Mouse (Mus musculus): ENCODE results near the gene Midn. TPM values are rescaled to one million over a fixed set of nuclear protein-coding genes. Genes with fewer than 3 reads are reported as not detected.
A peak's percentile ranks its signal among the peaks of the same experiment; 100 is the strongest.

Midn gene
- polyA plus RNA-seq, 1 experiment from 2014 or later: 3.0 TPM

DNA sequence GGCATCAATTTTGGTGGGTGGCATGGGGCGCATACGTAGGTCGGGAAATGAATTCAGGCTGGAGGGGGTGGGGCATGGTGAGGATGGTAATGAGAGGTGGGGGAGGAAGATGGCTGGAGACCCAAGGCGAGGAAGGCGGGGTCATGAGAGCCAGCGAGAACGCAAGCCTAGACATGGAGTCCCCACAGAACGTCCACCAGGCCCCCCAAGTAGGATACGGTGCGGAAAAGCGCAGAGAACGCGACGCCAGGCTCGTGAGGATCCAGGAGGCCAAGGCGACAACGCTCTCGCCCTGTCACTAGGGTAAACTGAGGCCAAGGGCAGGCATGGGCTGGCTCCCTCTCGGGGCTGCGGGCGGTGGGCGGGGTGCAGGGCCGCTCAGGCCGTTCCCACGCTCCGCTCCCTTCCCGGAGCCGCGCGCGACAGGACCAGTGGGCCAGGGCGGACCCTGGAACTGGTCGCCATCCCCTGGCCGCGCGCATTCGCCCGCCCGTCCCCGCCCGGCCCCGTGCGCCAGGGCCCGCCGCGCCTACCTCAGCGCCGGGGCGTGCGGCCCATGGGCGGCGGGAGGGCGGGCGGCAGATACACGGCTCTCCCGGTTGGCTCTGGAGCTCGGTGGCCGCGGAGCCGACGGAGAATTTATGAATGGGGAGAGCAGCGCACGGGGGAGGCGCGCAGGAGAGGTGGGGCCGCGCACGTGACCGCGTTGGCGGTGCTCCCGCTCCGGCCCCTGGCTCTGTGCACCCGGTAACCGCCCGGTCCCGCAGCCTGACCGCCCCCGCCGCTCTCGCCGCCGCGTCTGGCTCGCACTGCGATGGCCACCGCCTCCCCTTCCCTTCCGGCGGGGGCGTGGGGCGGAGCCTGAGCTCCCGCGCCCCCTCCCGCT, 9.3 kb upstream of the Midn start, which contains the start of gene Atp5d:
Gene Atp5d (plus strand): TSS at position 80 of the 886 bp plus-strand sequence.
- Histone ChIP-seq H3K4me1 (replicated peaks) (peaks cover 76% of the 10 kb centered on the region), H3K27me3 (peaks cover 55% of the 10 kb centered on the region), H3K36me3 (peaks cover 7% of the 10 kb centered on the region), H3K9ac (peak within 1 kb of the TSS; percentile 71), H3K9me3 (replicated peaks) (no peaks in the 10 kb centered on the region), H3K4me2 (peak within 1 kb of the TSS; percentile 96), H3K4me3 (replicated peaks) (peak within 1 kb of the TSS; percentile 67), H3K27ac (peak within 1 kb of the TSS; percentile 53)
- ATAC-seq (ENCODE audit: low read depth) (peak; percentile 12), DNase-seq (peak; percentile 64)
- WGBS (ENCODE audit: insufficient replicate concordance): under 1% methylated on average over 87 of the region's 94 CpGs

GRCm38 (mm10) chr10:80139439-80139775, 8.7 kb upstream of the Midn start:
- H3K27me3 ChIP-seq: peaks cover 55% of the 10 kb centered on the region
- WGBS (ENCODE audit: insufficient replicate concordance): 1% methylated on average over 9 of the region's 10 CpGs
- H3K9me3 ChIP-seq (replicated peaks): no peaks in the 10 kb centered on the region
- ATAC-seq (ENCODE audit: low read depth): no peak
- H3K9ac ChIP-seq: peak overlapping the region; percentile 71
- peaks cover 13% of the 10 kb centered on the region for H3K36me3 ChIP-seq
- peaks cover 82% of the 10 kb centered on the region for H3K4me1 ChIP-seq (replicated peaks)
- H3K4me2 ChIP-seq: peak overlapping the region; percentile 96
- no peak for DNase-seq
- peak overlapping the region; percentile 53 for H3K27ac ChIP-seq
- peak overlapping the region; percentile 67 for H3K4me3 ChIP-seq (replicated peaks)

DNA sequence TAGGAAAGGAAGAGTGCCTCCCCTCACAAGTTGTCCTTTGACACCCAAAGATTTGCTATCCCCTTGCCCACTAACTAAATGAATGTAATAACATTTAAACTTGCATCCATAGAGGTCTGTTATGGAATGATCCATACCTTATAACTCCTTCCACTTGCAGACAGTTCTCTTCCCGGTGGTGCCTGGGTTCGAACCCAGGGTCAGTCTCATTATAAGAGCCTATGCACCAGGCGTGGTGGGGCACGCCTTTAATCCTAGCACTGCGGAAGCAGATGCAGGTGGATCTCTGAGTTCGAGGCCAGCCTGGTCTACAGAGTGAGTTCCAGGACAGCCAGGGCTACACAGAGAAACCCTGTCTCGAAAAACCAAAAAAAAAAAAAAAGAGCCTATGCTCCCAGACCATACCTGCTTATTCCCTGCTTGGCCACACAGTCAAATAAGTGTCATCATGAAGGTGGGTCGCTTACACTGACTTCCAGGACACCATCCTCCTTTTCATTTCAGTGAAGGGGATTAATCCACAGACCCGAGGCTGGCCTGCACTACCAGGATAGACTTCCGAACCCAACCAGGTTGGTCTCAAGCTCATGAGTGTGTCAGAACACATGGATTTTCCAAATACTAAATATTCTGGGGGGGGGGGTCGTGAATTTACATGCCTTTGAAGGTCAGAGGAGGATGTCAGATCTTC, 8.0 kb upstream of the Midn start:
- Histone ChIP-seq H3K4me1 (replicated peaks) (peaks cover 90% of the 10 kb centered on the region), H3K9me3 (replicated peaks) (no peaks in the 10 kb centered on the region), H3K9ac (peak overlapping the region; percentile 74; the same call in 1 of the 2 replicates), H3K27me3 (peaks cover 49% of the 10 kb centered on the region), H3K36me3 (peaks cover 21% of the 10 kb centered on the region), H3K4me2 (peak overlapping the region; percentile 96), H3K27ac (peak overlapping the region; percentile 82), H3K4me3 (replicated peaks) (no peak overlapping the region)
- no peak for ATAC-seq (ENCODE audit: low read depth)
- DNase-seq: no peak
- WGBS (ENCODE audit: insufficient replicate concordance): 65% methylated on average over 11 of the region's 11 CpGs

GRCm38 (mm10) chr10:80140666-80141035, 7.4 kb upstream of the Midn start, which contains the start of gene Cbarp:
Cbarp (minus strand) TSS chr10:80140835.
- 66% methylated on average over 10 of the region's 10 CpGs for WGBS (ENCODE audit: insufficient replicate concordance)
- Histone ChIP-seq H3K4me2 (peak within 1 kb of the TSS; percentile 96), H3K27ac (peak within 1 kb of the TSS; percentile 82), H3K4me3 (replicated peaks) (peak within 1 kb of the TSS; percentile 82), H3K36me3 (peaks cover 26% of the 10 kb centered on the region), H3K9ac (peak within 1 kb of the TSS; percentile 74), H3K27me3 (peaks cover 44% of the 10 kb centered on the region), H3K4me1 (replicated peaks) (peaks cover 92% of the 10 kb centered on the region), H3K9me3 (replicated peaks) (no peaks in the 10 kb centered on the region)
- DNase-seq (no peak), ATAC-seq (ENCODE audit: low read depth) (no peak)

DNA sequence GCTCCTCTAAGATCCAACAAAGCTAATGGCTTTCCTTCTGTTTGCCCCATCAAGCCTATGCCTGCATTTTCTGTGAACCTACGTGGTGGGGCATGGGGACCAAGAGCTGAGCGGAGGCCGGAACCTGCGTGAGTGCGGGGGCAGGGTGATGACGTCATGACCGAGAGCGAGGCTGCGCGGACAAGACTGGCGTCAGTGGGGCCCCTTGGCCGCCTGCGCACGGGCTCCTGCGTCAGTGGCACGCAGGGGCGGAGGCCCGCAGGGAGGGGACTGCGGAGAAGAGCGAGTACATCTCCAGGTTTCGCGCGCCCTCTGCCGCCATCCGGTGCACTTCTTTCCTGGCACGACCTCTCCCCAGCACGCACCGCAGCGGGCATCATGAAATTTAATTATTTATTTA, 6.8 kb upstream of the Midn start:
- H3K36me3 ChIP-seq: peaks cover 32% of the 10 kb centered on the region
- H3K9me3 ChIP-seq (replicated peaks): no peaks in the 10 kb centered on the region
- peak overlapping the region; percentile 82 for H3K4me3 ChIP-seq (replicated peaks)
- peak overlapping the region; percentile 82 for H3K27ac ChIP-seq
- peak; percentile 97 for DNase-seq
- H3K4me1 ChIP-seq (replicated peaks): peaks cover 93% of the 10 kb centered on the region
- peak overlapping the region; percentile 96 for H3K4me2 ChIP-seq
- ATAC-seq (ENCODE audit: low read depth): peak; percentile 75
- peak overlapping the region; percentile 74 for H3K9ac ChIP-seq
- under 1% methylated on average over 29 of the region's 29 CpGs for WGBS (ENCODE audit: insufficient replicate concordance)
- peaks cover 38% of the 10 kb centered on the region for H3K27me3 ChIP-seq

GRCm38 (mm10) chr10:80141786-80142529, 6.1 kb upstream of the Midn start:
- Histone ChIP-seq H3K4me3 (replicated peaks) (peak overlapping the region; percentile 82), H3K36me3 (peaks cover 36% of the 10 kb centered on the region), H3K4me2 (peak overlapping the region; percentile 96), H3K4me1 (replicated peaks) (peaks cover 93% of the 10 kb centered on the region), H3K27ac (peak overlapping the region; percentile 95), H3K9me3 (replicated peaks) (no peaks in the 10 kb centered on the region), H3K9ac (peak overlapping the region; percentile 93), H3K27me3 (peaks cover 31% of the 10 kb centered on the region)
- DNase-seq (peak; percentile 97), ATAC-seq (ENCODE audit: low read depth) (peak; percentile 81)
- WGBS (ENCODE audit: insufficient replicate concordance): 1% methylated on average over 43 of the region's 43 CpGs

GRCm38 (mm10) chr10:80142530-80142925, 5.5 kb upstream of the Midn start:
- peak overlapping the region; percentile 93 for H3K9ac ChIP-seq
- peaks cover 25% of the 10 kb centered on the region for H3K27me3 ChIP-seq
- ATAC-seq (ENCODE audit: low read depth): peak; percentile 24
- 0% methylated on average over 15 of the region's 15 CpGs for WGBS (ENCODE audit: insufficient replicate concordance)
- H3K36me3 ChIP-seq: peaks cover 36% of the 10 kb centered on the region
- peak overlapping the region; percentile 95 for H3K27ac ChIP-seq
- H3K4me2 ChIP-seq: peak overlapping the region; percentile 96
- H3K4me1 ChIP-seq (replicated peaks): peaks cover 93% of the 10 kb centered on the region
- DNase-seq: peak; percentile 59
- no peaks in the 10 kb centered on the region for H3K9me3 ChIP-seq (replicated peaks)
- H3K4me3 ChIP-seq (replicated peaks): peak overlapping the region; percentile 82

- Histone ChIP-seq H3K4me3 (replicated peaks) (peak overlapping the region; percentile 82), H3K27ac (no peak overlapping the region), H3K9me3 (replicated peaks) (no peaks in the 10 kb centered on the region), H3K27me3 (peaks cover 14% of the 10 kb centered on the region), H3K4me1 (replicated peaks) (peaks cover 91% of the 10 kb centered on the region), H3K36me3 (peaks cover 36% of the 10 kb centered on the region), H3K4me2 (peak overlapping the region; percentile 96), H3K9ac (peak overlapping the region; percentile 14; the same call in 1 of the 2 replicates)
- ATAC-seq (ENCODE audit: low read depth) (no peak), DNase-seq (no peak)
- WGBS (ENCODE audit: insufficient replicate concordance): 88% methylated on average over 7 of the region's 7 CpGs
Observed at GRCm38 (mm10) chr10:80143664-80144063, 4.4 kb upstream of the Midn start.

- H3K27ac ChIP-seq: peak overlapping the region; percentile 98; the same call in 1 of the 2 replicates
- no peak overlapping the region for H3K4me2 ChIP-seq
- H3K4me1 ChIP-seq (replicated peaks): peaks cover 86% of the 10 kb centered on the region
- 89% methylated on average over 12 of the region's 12 CpGs for WGBS (ENCODE audit: insufficient replicate concordance)
- H3K9ac ChIP-seq: no peak overlapping the region
- H3K36me3 ChIP-seq: peaks cover 36% of the 10 kb centered on the region
- DNase-seq (no peak), ATAC-seq (ENCODE audit: low read depth) (no peak)
- 0 out of 2 replicates have a peak overlapping the region, but pooled peaks have one; percentile 82 for H3K4me3 ChIP-seq (replicated peaks)
- no peaks in the 10 kb centered on the region for H3K9me3 ChIP-seq (replicated peaks)
- peaks cover 9% of the 10 kb centered on the region for H3K27me3 ChIP-seq
Observed at GRCm38 (mm10) chr10:80144159-80144558, 3.9 kb upstream of the Midn start.

- Histone ChIP-seq H3K4me1 (replicated peaks) (peaks cover 82% of the 10 kb centered on the region), H3K4me2 (peak overlapping the region; percentile 99), H3K27ac (peak overlapping the region; percentile 98), H3K27me3 (no peaks in the 10 kb centered on the region), H3K4me3 (replicated peaks) (no peak overlapping the region), H3K36me3 (peaks cover 42% of the 10 kb centered on the region), H3K9me3 (replicated peaks) (no peaks in the 10 kb centered on the region), H3K9ac (peak overlapping the region; percentile 90)
- DNase-seq: peak; percentile 61
- 71% methylated on average over 20 of the region's 20 CpGs for WGBS (ENCODE audit: insufficient replicate concordance)
- no peak for ATAC-seq (ENCODE audit: low read depth)
Observed at GRCm38 (mm10) chr10:80144864-80145838, 2.9 kb upstream of the Midn start.

All from liver, embryonic 13.5 days (tissue).